Mouse (Mus musculus) small intestine, adult 2 months (tissue): Measurements from ENCODE around the gene Jmy. TPM values are rescaled to one million over a fixed set of nuclear protein-coding genes. Genes with fewer than 3 reads are reported as not detected.

ENCODE experiments used
- H3K27ac ChIP-seq: fragments of 200-500 bp; 2 replicates; pipeline ENCODE4 v1.5.1; 2012; ENCODE audit warnings: low read depth, low read length, control low read depth, inconsistent platforms; ENCODE audit not compliant: insufficient read depth
- H3K27me3 ChIP-seq: fragments of 200-500 bp; 2 replicates; pipeline ENCODE4 v1.6.1; 2012; ENCODE audit warnings: mild to moderate bottlenecking, moderate library complexity, low read length, inconsistent platforms; ENCODE audit not compliant: control insufficient read depth, insufficient read depth
- H3K36me3 ChIP-seq: fragments of 200-500 bp; 2 replicates; pipeline ENCODE4 v1.6.1; 2012; ENCODE audit warnings: mild to moderate bottlenecking, low read length, control low read depth, inconsistent platforms; ENCODE audit not compliant: control insufficient read depth, insufficient read depth
- H3K4me1 ChIP-seq: fragments of 200-500 bp; 2 replicates; pipeline ENCODE4 v1.6.1; 2012; ENCODE audit warnings: low read length, inconsistent platforms, mixed read lengths; ENCODE audit not compliant: control insufficient read depth, insufficient read depth, insufficient read length
- H3K4me3 ChIP-seq: fragments of 200-500 bp; 2 replicates; pipeline ENCODE4 v1.5.1; 2012; ENCODE audit warnings: low read depth, mild to moderate bottlenecking, control low read depth, inconsistent platforms, low read length, moderate library complexity
- CTCF ChIP-seq: fragments of 200-500 bp; IDR thresholded peaks from 2 replicates; pipeline ENCODE4 v1.5.1; 2012; ENCODE audit warnings: low read depth, mild to moderate bottlenecking, control low read depth, inconsistent platforms, low read length, moderate library complexity, mixed read lengths; ENCODE audit not compliant: insufficient replicate concordance, insufficient read length; ENCODE audit errors: extremely low read depth
- POLR2A ChIP-seq: fragments of 200-500 bp; IDR thresholded peaks from 2 replicates; pipeline ENCODE4 v1.6.1; 2012; ENCODE audit warnings: low read depth, mild to moderate bottlenecking, control low read depth, inconsistent platforms, low read length, moderate library complexity
- WGBS: fragments of 180-500 bp; shearing (Covaris S2); methylation state at CpG from one replicate; pipeline ENCODE4 v1.1.7; 2018; 5-methylcytosine and 5-hydroxymethylcytosine counted together
- polyA plus RNA-seq: library from polyadenylated mRNA; depleted of rRNA; stranded (reverse); fragments of >200 nt; gene quantifications from 2 replicates; pipeline ENCODE4 v1.2.3, GENCODE M21; 2012

Gene Jmy
- polyA plus RNA-seq, 1 experiment: 6.6 TPM

- H3K27ac ChIP-seq: no peak overlapping the region
- H3K4me1 ChIP-seq: peaks cover 2% of the 10 kb centered on the region; the same call in 1 of the 2 replicates
- peaks cover 5% of the 10 kb centered on the region for H3K36me3 ChIP-seq
- TF ChIP-seq POLR2A (no peak), CTCF (no peak)
- 73% methylated on average over 2 of the region's 2 CpGs for WGBS
- H3K4me3 ChIP-seq: no peak overlapping the region
- H3K27me3 ChIP-seq: no peaks in the 10 kb centered on the region
Measured at GRCm38 (mm10) chr13:93389242-93389625, 110.4 kb downstream of the Jmy start.

- Histone ChIP-seq H3K36me3 (peaks cover 5% of the 10 kb centered on the region), H3K27me3 (no peaks in the 10 kb centered on the region), H3K4me1 (peaks cover 2% of the 10 kb centered on the region; the same call in 1 of the 2 replicates), H3K27ac (no peak overlapping the region), H3K4me3 (no peak overlapping the region)
- WGBS: 56% methylated on average over 7 of the region's 7 CpGs
- TF ChIP-seq CTCF: no peak
- no peak for TF ChIP-seq POLR2A
Measured at GRCm38 (mm10) chr13:93388594-93389241, 110.9 kb downstream of the Jmy start.

- TF ChIP-seq POLR2A (no peak), CTCF (no peak)
- WGBS: 90% methylated on average over 5 of the region's 5 CpGs
- H3K27me3 ChIP-seq: no peaks in the 10 kb centered on the region
- no peak overlapping the region for H3K27ac ChIP-seq
- H3K4me1 ChIP-seq: peaks cover 2% of the 10 kb centered on the region; the same call in 1 of the 2 replicates
- peaks cover 2% of the 10 kb centered on the region for H3K36me3 ChIP-seq
- H3K4me3 ChIP-seq: no peak overlapping the region
Measured at GRCm38 (mm10) chr13:93387440-93387839, 112.2 kb downstream of the Jmy start.

GRCm38 (mm10) chr13:93385147-93385546 is 114.5 kb downstream of the Jmy start:
- no peak overlapping the region for H3K27ac ChIP-seq
- no peaks in the 10 kb centered on the region for H3K36me3 ChIP-seq
- no peaks in the 10 kb centered on the region for H3K27me3 ChIP-seq
- H3K4me1 ChIP-seq: peaks cover 2% of the 10 kb centered on the region; the same call in 1 of the 2 replicates
- TF ChIP-seq CTCF (no peak), POLR2A (no peak)
- 82% methylated on average over 1 of the region's 1 CpGs for WGBS
- H3K4me3 ChIP-seq: no peak overlapping the region

- Histone ChIP-seq H3K4me3 (no peak overlapping the region), H3K27me3 (no peaks in the 10 kb centered on the region), H3K4me1 (peaks cover 2% of the 10 kb centered on the region; the same call in 1 of the 2 replicates), H3K36me3 (no peaks in the 10 kb centered on the region), H3K27ac (no peak overlapping the region)
- WGBS: 94% methylated on average over 1 of the region's 1 CpGs
- TF ChIP-seq CTCF (no peak), POLR2A (no peak)
Measured at GRCm38 (mm10) chr13:93384481-93384880, 115.1 kb downstream of the Jmy start.

GRCm38 (mm10) chr13:93383620-93384019 is 116.0 kb downstream of the Jmy start:
- WGBS: 92% methylated on average over 2 of the region's 2 CpGs
- Histone ChIP-seq H3K4me3 (no peak overlapping the region), H3K27ac (no peak overlapping the region), H3K36me3 (no peaks in the 10 kb centered on the region), H3K4me1 (peaks cover 2% of the 10 kb centered on the region; the same call in 1 of the 2 replicates), H3K27me3 (no peaks in the 10 kb centered on the region)
- no peak for TF ChIP-seq POLR2A
- no peak for TF ChIP-seq CTCF

GRCm38 (mm10) chr13:93383092-93383491 is 116.5 kb downstream of the Jmy start:
- no peak for TF ChIP-seq CTCF
- TF ChIP-seq POLR2A: no peak
- WGBS: 94% methylated on average over 5 of the region's 5 CpGs
- no peak overlapping the region for H3K4me3 ChIP-seq
- H3K27ac ChIP-seq: no peak overlapping the region
- H3K27me3 ChIP-seq: no peaks in the 10 kb centered on the region
- H3K36me3 ChIP-seq: no peaks in the 10 kb centered on the region
- H3K4me1 ChIP-seq: peaks cover 2% of the 10 kb centered on the region; the same call in 1 of the 2 replicates

GRCm38 (mm10) chr13:93381301-93381700 is 118.3 kb downstream of the Jmy start:
- Histone ChIP-seq H3K36me3 (no peaks in the 10 kb centered on the region), H3K4me1 (peaks cover 2% of the 10 kb centered on the region; the same call in 1 of the 2 replicates), H3K27ac (no peak overlapping the region), H3K27me3 (no peaks in the 10 kb centered on the region), H3K4me3 (no peak overlapping the region)
- 51% methylated on average over 1 of the region's 1 CpGs for WGBS
- TF ChIP-seq POLR2A (no peak), CTCF (no peak)
